Mouse (Mus musculus): ENCODE data around the gene Cfap65.

GRCm38 (mm10) chr1:74893134-74893855 is 42.1 kb downstream of the Cfap65 start, which contains the start of gene Cryba2:
- TF ChIP-seq POLR2A (IDR thresholded peaks at IDR 0.05; ENCODE audit: insufficient read depth, low read length) (no peak), CTCF (IDR thresholded peaks at IDR 0.05; ENCODE audit: low read depth, low read length) (peak; percentile 80)
